Comparison of ENCODE assay signal across 1 mouse cellular context in the genomic region with DNA sequence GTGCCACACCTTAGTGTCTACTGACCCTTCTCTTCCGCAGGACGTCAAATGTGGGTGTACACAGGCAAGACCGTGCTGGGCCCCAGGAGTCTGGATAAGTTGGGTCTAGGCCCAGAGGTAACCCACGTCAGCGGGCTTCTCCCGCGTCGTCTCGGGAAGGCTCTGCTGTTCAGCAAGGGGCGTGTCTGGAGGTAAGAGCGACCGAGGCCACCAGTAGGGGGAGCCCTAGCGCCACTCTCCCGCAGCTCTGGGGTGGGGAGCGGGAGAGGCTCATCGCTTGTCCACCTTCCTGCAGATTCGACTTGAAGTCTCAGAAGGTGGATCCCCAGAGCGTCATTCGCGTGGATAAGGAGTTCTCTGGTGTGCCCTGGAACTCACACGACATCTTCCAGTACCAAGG.
TF ChIP-seq lines count a peak whose summit lies in the region.

No protein-coding gene starts in this region.

TF ChIP-seq in C2C12, 6 proteins besides CTCF, POLR2A, EP300 and RAD21 (continued from another document):
- no peak for TF ChIP-seq FOSL1 (IDR thresholded peaks at IDR 0.05; ENCODE audit: insufficient read depth, low read length, poor library complexity, severe bottlenecking)
- TF ChIP-seq MAX (IDR thresholded peaks at IDR 0.05) = no peak
